ENCODE assay signal across 19 mouse cellular contexts in genomic region chr6:126687120-126687519, GRCm38 (mm10). TPM values are rescaled to one million over a fixed set of nuclear protein-coding genes. Genes with fewer than 3 reads are reported as not detected.
"Had no signal": no experiment of that assay in that cellular context is flagged by ENCODE, and none has a peak within 500 bp of the region (broad histone marks: within the 10 kb centered on the region; RNA-seq: fewer than 3 reads in every experiment).

No protein-coding gene starts in this region.

- DNase-seq: lung, postnatal 14 days; lung, postnatal 36 days; right cerebral cortex, postnatal 14 days; thymus, adult 2 months; thymus, postnatal 25 days; thymus, postnatal 4 days had no signal

- H3K9me3 ChIP-seq: lung, embryonic 15.5 days; midbrain, embryonic 13.5 days; midbrain, embryonic 15.5 days; neural tube, embryonic 12.5 days; stomach, embryonic 15.5 days had no signal

- ATAC-seq: lung, postnatal 0 days; midbrain, embryonic 13.5 days; midbrain, embryonic 15.5 days had no signal

- H3K27ac ChIP-seq: lung, embryonic 15.5 days; macrophage; midbrain, embryonic 13.5 days; midbrain, embryonic 15.5 days; neural tube, embryonic 12.5 days; stomach, embryonic 15.5 days; stomach, postnatal 0 days had no signal

- H3K36me3 ChIP-seq: lung, embryonic 15.5 days; midbrain, embryonic 13.5 days; midbrain, embryonic 15.5 days; neural tube, embryonic 12.5 days; stomach, embryonic 15.5 days had no signal

- H3K4me3 ChIP-seq: lung, embryonic 15.5 days; megakaryocyte, embryonic 14.5 days; midbrain, embryonic 13.5 days; midbrain, embryonic 15.5 days; neural tube, embryonic 12.5 days; stomach, embryonic 15.5 days had no signal

- H3K4me1 ChIP-seq: lung, embryonic 15.5 days; megakaryocyte, embryonic 14.5 days; midbrain, embryonic 13.5 days; midbrain, embryonic 15.5 days; neural tube, embryonic 12.5 days; stomach, embryonic 15.5 days had no signal

- H3K4me2 ChIP-seq: lung, embryonic 15.5 days; midbrain, embryonic 11.5 days; midbrain, embryonic 13.5 days; midbrain, embryonic 15.5 days; neural tube, embryonic 12.5 days; stomach, embryonic 15.5 days had no signal

- H3K9ac ChIP-seq: lung, embryonic 15.5 days; midbrain, embryonic 13.5 days; midbrain, embryonic 15.5 days; neural tube, embryonic 12.5 days; stomach, embryonic 15.5 days had no signal

- H3K27me3 ChIP-seq: lung, embryonic 15.5 days; megakaryocyte, embryonic 14.5 days; midbrain, embryonic 13.5 days; midbrain, embryonic 15.5 days; neural tube, embryonic 12.5 days; stomach, embryonic 15.5 days had no signal

RNA-seq across cellular contexts. Expression of gene Kcna1, which starts 40.9 kb away (rescaled TPM):
- total RNA-seq: megakaryocyte progenitor cell, adult 5-6 weeks; monocyte, adult 5-6 weeks; neutrophil, adult 5-6 weeks had no signal
- polyA plus RNA-seq: macrophage had no signal

RNA-seq across cellular contexts. Expression of gene Kcna6, which starts 53.4 kb away (rescaled TPM):
- total RNA-seq: megakaryocyte progenitor cell, adult 5-6 weeks; monocyte, adult 5-6 weeks; neutrophil, adult 5-6 weeks had no signal
- polyA plus RNA-seq: macrophage had no signal
